Mouse (Mus musculus) liver, adult (tissue): ENCODE measurements at regions not wholly inside any gene's neighbourhood (a gene's known extent, or its start where the extent isn't known, plus 50 kb on each side); places are given as distances from the start of the nearest gene placed in this dataset.

Experiments
- GATA4 ChIP-seq: IDR thresholded peaks from 2 replicates; pipeline ENCODE4 v1.6.1; 2014; ENCODE audit warnings: mild to moderate bottlenecking, low read length; ENCODE audit not compliant: insufficient replicate concordance

GRCm38 (mm10) chr4:106103750-106104635 lies 212.0 kb upstream of the Usp24 start:
- TF ChIP-seq GATA4: no peak

GRCm38 (mm10) chr4:106112981-106113380 lies 203.0 kb upstream of the Usp24 start:
- TF ChIP-seq GATA4: no peak; the same call in 1 of the 2 replicates

DNA sequence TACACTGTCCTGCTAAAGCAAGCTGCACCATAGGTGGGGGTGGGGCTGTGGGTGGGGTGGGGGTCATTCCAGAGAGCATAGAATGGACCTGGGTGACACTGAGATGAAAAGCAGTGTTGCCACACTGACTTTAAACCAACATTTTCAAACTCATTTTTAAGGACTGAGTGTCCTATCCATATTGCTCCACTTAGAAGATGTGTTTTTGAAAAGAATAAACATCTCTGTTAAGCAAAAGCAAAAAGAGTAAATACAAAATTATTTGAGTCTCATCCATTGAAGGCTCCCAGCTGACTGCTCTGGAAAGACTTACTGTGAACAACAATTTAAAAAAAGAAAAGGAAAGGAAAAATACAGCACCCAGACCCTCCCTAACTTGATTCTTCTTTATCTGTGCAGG lies 202.3 kb upstream of the Usp24 start:
- TF ChIP-seq GATA4: no peak

- TF ChIP-seq GATA4: no peak
These were observed 199.4 kb upstream of the Usp24 start for GRCm38 (mm10) chr4:106116611-106117010.

GRCm38 (mm10) chr4:106121306-106121705 lies 194.7 kb upstream of the Usp24 start:
- no peak for TF ChIP-seq GATA4

GRCm38 (mm10) chr4:106123038-106123654 lies 192.9 kb upstream of the Usp24 start:
- TF ChIP-seq GATA4: no peak

DNA sequence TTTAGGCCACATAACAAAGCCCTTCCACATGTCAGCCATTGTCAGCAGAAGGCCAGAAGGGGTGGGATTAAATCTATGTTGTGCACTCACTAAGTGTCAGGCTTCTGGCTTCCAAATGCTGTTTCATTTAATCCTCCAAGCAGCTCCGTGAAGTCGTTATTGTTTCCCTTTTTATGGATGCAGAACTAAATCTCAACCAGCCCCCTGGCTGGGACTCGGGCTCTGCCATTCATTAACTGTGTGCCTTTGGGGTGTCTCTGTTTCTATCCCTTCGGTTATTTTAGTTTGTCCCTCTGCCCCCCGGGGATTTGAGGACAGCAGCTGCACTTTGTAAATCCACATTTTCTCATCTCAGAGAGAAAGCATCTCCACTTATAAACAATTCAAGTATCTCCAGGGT lies 188.8 kb upstream of the Usp24 start:
- no peak for TF ChIP-seq GATA4

GRCm38 (mm10) chr4:106127641-106128040 lies 188.4 kb upstream of the Usp24 start:
- TF ChIP-seq GATA4: no peak

- TF ChIP-seq GATA4: no peak
These were observed 186.7 kb upstream of the Usp24 start for GRCm38 (mm10) chr4:106129327-106129726.

DNA sequence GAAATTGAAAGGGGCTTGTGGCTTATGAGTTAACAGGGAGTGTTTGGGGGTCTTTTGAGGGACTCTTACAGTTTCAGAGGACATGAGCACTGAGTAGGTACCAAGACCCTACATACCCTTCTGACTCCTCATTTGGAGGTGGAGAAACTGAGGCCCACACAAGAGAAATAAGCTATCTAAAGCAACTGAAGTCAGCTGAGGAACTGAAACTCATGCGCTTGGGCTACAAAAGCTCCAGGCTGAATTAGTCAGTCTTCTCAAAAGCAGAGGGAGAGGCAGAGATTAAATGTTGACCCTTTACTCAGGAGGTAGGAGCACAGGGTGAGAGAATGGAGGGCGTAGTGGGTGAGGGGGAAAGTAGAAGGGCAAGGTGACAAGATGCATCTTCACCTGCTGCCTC lies 186.2 kb upstream of the Usp24 start:
- TF ChIP-seq GATA4: no peak

GRCm38 (mm10) chr4:106133746-106134730 lies 182.0 kb upstream of the Usp24 start:
- TF ChIP-seq GATA4: no peak

DNA sequence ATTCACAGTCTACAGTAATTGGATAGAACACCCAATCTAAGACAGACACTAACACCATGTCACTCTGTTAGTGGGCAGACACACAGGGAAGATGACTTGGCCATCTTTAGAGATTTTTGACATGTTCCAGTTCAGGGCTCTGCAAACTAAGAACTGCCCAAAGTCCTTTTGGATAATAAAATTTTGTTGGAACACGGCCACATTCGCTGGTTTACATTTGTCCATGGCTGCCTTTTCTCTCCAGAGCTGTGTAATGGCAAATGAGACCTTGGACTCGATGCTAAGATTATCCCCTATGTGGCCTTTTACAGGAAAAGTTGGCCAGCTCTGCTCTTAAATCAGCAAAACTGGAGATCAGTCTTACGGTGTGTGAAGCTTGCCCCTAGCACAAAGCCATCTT lies 173.3 kb upstream of the Usp24 start:
- no peak for TF ChIP-seq GATA4

GRCm38 (mm10) chr4:106144351-106145116 lies 171.5 kb upstream of the Usp24 start:
- TF ChIP-seq GATA4: no peak

- TF ChIP-seq GATA4: no peak
These were observed 169.0 kb upstream of the Usp24 start for GRCm38 (mm10) chr4:106146919-106147460.

GRCm38 (mm10) chr4:106148866-106149265 lies 167.1 kb upstream of the Usp24 start:
- no peak for TF ChIP-seq GATA4
